Mouse (Mus musculus) adrenal gland, postnatal 36 days (tissue): ENCODE measurements at regions not wholly inside any gene's neighbourhood (a gene's known extent, or its start where the extent isn't known, plus 50 kb on each side); places are given as distances from the start of the nearest gene placed in this dataset.
A peak's percentile ranks its signal among the peaks of the same experiment; 100 is the strongest.

ENCODE experiments used
- DNase-seq, 2 experiments: peaks; one replicate each; pipeline ENCODE4 v3.0.0; 2021; ENCODE audit warnings: mixed read lengths in 1 of 2

- no peak for DNase-seq
These were observed 284.0 kb downstream of the 4930544G11Rik start for GRCm38 (mm10) chr6:66236368-66236767.

GRCm38 (mm10) chr6:66255378-66255777 is 279.8 kb upstream of the Mad2l1 start:
- no peak for DNase-seq

GRCm38 (mm10) chr6:66263429-66263828 is 271.8 kb upstream of the Mad2l1 start:
- no peak for DNase-seq

- no peak for DNase-seq
These were observed 271.3 kb upstream of the Mad2l1 start for GRCm38 (mm10) chr6:66263918-66264317.

- no peak for DNase-seq
These were observed 266.8 kb upstream of the Mad2l1 start for GRCm38 (mm10) chr6:66268427-66268826.

DNA sequence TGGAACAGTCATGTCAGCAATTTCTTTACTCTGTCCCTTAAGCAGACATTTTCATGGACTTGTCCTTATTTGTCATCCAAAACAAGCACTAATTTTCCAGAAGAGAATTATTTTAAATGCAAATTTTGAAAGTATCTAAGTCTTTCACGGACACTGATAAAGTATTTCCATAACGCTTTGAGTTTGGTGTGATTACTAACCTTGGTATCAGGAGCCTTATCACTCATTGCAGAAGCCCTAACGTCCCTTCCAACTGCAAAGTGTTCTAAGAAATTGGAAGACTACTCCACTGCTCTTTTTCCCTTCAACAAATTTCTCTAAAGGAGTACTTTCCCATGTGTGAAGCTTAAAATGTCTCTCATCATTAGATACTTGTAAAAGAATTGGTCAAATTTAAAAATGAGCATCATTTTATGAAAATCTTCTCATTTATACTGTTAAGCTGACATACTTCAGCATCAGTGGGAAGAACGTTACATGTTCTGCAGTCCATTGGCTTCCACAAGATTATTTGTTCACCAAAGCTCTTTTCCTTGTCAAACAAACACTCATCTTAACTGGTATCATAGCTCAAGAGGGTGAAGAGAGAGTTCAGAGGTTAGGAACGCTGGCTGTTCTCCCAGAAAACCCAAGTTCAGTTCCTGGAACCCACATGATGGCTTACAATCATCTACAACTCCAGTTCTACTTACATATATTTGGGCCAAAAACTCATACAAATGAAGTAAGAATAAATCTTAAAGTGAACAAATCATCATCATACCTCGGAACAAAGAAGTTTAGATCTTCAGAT is 263.6 kb upstream of the Mad2l1 start:
- peak in 1 of 2 experiments; percentile 9 for DNase-seq

DNA sequence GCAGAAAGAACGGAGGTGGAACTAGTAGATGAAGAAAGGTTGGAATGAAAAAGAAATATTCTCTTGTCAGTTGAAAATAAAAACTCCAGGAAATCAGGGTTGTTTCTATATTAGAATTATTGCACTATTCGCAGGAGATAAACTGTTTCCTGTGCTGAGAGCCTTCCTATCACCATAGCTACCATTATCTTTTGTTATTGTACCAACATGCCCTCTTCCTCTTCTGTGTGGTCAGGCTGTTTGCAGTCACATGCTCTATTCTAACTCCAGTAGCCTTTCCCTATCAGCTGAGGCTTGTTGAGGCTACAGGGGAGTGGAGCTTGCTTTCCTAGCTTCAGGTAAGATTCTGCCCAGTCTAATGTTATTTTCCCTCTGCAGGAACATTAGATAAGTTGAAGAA is 263.0 kb upstream of the Mad2l1 start:
- DNase-seq: no peak

- DNase-seq: no peak
These were observed 260.5 kb upstream of the Mad2l1 start for GRCm38 (mm10) chr6:66274737-66275136.

GRCm38 (mm10) chr6:66280701-66281100 is 254.5 kb upstream of the Mad2l1 start:
- DNase-seq: no peak

- no peak for DNase-seq
These were observed 252.5 kb upstream of the Mad2l1 start for GRCm38 (mm10) chr6:66282566-66283115.

GRCm38 (mm10) chr6:66283521-66283920 is 251.7 kb upstream of the Mad2l1 start:
- DNase-seq: no peak

DNA sequence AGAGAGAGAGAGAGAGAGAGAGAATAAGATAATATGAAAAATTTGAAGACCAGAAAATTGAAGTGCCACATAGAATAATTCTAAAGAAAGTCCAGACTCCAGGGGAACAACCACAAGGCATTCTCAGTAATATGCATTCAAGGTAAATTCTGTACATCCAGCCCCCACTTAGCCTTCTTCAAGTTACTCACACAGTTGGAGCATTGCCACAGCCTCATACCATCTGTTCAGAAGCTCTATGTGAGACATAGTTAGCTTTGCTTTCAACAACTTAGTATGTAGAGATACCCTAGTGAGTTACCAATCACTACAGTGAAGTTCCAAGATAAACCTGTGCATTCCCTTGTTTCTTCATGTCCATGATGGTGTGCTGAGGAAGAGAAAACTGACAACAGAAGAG is 247.6 kb upstream of the Mad2l1 start:
- no peak for DNase-seq

DNA sequence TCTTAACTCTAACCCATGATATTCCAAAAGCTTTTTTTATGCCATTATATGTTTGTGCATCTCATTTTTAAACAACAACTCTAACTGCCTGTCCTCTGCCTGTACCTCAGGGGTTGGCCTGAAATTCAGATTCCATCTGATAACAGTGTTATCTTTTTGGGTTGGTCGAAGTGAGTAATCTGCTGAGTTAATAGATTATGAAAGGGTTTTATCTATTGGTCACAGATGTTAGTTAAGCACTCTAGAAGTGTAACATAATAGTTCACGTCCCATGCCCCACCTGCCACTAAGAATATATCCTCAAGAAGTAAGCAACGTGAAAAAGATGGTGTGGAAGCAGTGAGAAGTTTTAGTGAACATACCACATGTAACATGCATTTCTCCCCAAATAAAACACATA is 246.0 kb upstream of the Mad2l1 start:
- DNase-seq: no peak

DNA sequence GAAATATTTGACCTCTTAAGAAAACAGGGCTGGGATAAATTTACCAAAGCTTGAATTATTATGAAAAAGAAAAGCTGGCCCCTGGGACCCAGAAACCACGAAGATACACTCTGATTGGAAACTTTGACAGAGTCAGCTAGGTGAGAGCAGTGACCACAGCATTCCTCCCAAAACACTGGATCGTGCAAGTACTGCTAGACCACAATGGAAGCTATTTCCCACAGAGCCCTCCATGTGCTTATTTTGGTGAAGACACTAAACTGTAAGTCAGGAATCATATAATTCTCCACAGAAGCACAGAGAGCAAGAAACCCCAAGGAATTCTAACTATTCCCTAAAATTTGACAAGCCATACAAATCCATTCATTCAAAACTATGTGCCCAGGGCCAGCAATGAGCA is 243.6 kb upstream of the Mad2l1 start:
- DNase-seq: no peak

GRCm38 (mm10) chr6:66298056-66298455 is 237.1 kb upstream of the Mad2l1 start:
- DNase-seq: no peak

DNA sequence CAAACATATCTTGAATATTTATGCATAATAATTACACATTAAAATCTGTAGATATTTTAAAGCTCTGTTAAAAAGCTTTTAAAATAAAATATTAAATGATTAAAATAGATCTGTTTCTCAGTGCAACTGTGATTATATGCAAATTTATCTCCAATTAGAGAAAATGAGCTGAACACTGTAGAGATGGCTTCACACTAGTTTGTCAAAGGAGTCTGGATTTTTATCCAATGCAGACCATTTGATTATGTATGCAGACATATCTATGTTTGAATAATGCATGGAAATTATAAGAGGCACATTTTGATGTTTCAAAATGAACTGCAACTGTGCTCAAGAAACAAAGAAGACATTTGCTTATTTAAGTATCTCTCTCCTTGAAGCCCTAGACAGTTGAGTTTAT is 235.0 kb upstream of the Mad2l1 start:
- DNase-seq: no peak

- no peak for DNase-seq
These were observed 190.3 kb upstream of the Mad2l1 start for GRCm38 (mm10) chr6:66344848-66345247.

DNA sequence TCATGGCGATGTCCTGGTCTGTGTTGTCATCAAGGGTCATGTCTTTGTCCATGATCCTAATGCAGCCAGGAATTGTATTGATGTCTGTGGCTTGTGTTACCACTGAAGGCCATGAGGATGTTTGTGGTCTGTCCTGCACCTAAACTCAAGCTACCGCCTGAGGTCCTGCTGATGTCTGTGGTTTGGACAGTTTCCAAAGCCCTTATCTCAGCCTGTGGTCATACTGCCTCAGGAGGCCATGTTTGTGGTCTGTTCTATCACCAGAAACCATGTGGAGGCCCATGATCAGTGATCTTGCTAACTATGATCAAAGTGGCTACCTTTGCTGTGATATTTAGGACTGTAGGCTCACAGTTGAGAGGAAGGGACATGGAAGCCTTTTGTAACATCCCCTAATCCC is 187.8 kb upstream of the Mad2l1 start:
- no peak for DNase-seq

- DNase-seq: no peak
These were observed 174.1 kb upstream of the Mad2l1 start for GRCm38 (mm10) chr6:66361130-66361529.

GRCm38 (mm10) chr6:66367263-66367662 is 167.9 kb upstream of the Mad2l1 start:
- DNase-seq: peak; percentile 19 to 43

DNA sequence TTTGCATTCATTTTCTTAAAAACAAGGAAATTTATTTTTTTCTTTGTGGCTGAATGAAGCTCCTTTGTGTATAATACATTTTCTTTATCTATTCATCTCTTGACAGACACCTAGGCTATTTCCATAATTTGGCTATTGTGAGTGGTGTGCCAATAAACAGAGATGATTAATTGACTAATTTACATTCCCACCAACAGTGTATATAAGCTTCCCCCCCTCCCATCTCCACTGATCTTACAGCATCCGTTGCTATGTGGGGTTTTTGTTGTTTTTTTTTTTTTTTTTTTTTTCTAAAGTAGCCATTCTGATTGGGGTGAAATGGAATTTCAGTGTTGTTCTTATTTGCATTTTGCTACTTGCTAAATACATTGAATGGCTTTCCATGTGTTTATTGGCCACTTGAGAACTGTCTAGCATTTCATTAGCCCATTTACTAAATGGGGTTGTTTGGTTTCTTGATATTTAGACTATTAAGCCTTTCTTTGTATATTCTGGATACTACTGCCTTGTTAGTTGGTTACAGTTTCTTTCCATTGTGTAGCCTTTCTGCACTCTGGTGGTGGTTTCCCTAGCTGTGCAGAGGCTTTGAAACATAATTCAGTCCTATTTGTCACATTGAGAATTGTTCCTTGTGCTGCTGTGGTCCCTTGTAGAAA is 153.8 kb upstream of the Mad2l1 start:
- no peak for DNase-seq

DNA sequence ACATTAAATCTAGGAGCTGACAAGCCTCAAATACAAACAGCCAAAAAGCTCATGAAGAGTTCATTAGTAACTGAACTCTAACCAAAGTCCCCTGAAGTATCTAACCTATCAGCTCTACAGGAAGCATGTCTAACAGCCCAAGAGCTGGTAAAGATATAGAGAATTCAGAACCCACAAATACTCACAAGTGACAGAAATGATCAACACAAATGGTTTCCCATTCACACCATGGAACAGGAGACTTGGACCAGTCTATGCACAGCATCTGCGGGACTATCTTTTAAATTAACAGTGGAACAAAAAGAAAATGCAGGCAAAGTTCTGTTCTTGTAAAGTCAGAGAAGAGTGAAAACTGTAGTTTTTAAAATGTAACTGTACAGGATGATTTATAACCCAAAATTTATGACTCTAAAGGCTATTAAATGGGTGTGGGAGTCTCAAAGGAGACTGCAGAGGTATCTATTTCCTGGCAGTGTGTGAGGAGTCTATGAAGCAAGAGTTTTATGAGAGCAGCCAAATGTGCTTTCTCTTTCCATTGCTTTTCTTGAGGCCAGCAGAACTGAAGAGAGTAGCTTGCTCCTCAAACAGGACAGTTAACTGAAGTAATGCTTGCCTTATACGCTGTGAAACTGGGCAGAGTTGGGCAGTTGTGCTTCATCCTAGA is 152.7 kb upstream of the Mad2l1 start:
- no peak for DNase-seq

- DNase-seq: no peak
These were observed 140.0 kb upstream of the Mad2l1 start for GRCm38 (mm10) chr6:66395147-66395546.
